Mouse (Mus musculus) erythroid progenitor cell, adult 5-6 weeks (primary cell): ENCODE data around the gene Dda1. TPM values are rescaled to one million over a fixed set of nuclear protein-coding genes. Genes with fewer than 3 reads are reported as not detected.
"Not testable (repeated sequence)": the region's sequence is repeated elsewhere in the genome, so short reads cannot be mapped to it uniquely, and the experiment has no call there.

Experiments
- ATAC-seq: replicated peaks from 2 replicates; pipeline ENCODE4 v1.8.0; 2016; ENCODE audit warnings: moderate number of reproducible peaks, mild to moderate bottlenecking, moderate TSS enrichment, inconsistent platforms; ENCODE audit not compliant: poor library complexity, low FRiP score, severe bottlenecking
- total RNA-seq, 2 experiments: library from RNA; stranded (forward) in 1 of 2; stranded (reverse) in 1 of 2; fragments of 150-400 nt in 1 of 2; fragments of 186-747, 209-891 nt in 1 of 2; gene quantifications; 2 replicates each; pipeline versions ENCODE4 v1.2.3 to v1.2.4; 2015 to 2017; ENCODE audit warnings: low replicate concordance in 2 of 2

Gene Dda1
- total RNA-seq, 2 experiments from 2014 or later = 17.8 to 23.9 TPM

DNA sequence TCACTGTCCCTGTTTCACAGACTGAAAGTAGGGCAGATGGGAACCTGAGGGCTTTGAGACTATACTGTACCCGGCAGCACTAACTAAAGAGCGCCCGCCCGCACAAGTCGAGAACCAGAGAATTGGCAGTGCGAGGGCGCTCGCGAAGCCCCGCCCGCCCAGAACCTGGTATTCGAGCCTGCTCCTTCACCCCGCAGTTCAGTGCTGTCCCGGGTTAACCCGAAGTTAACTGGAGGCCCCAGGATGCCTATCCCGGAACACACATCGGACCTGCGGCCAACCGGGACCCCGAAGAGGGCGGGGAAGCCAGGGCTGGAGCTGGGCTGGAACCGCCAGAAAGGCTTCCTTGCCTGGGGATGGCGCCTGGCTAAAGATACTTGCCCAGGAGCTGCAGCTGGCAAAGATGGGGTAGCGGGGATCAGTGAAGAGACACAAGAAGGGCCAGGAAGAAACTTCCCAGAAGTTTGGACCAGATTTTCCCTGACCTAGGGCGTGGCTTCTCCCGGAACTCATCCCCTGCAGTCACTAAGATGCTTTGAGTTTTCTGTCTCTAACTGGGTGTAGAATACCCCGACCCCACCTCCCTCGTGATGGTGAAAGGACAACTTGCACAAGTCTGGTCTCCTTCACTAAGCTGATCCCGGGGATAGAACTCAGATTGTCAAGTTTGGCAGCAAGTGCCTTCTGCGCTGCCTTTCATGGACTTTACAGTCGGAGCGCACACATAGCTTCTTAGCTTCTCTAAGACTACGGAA, 18.9 kb downstream of the Dda1 start, which contains the start of gene Gtpbp3:
Gene Gtpbp3, plus strand, starts transcription at position 413 of the 755 bp plus-strand sequence.
- ATAC-seq = peak; percentile 60

DNA sequence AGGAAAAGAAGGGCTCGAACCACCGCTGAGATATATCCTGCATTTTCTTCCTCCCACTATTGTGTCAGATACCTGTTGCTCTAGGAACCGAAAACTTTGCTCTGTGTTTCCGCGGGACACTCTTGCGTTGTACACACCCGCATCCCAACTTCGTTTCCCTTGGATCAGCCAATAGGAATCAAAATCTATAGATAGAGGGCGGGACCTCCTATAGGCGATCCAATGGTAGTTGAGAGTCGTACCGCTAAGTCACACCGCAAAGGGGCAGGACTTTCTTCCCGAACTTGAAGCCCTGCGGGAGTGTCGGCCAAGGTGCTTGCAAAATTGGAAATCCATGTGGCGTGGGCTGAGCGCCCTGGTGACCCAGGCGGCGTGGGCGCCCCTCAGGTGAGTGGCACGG, 19.5 kb downstream of the Dda1 start:
- ATAC-seq = peak; percentile 90

GRCm38 (mm10) chr8:71495039-71495438, 26.0 kb downstream of the Dda1 start:
- ATAC-seq = peak; percentile 75

DNA sequence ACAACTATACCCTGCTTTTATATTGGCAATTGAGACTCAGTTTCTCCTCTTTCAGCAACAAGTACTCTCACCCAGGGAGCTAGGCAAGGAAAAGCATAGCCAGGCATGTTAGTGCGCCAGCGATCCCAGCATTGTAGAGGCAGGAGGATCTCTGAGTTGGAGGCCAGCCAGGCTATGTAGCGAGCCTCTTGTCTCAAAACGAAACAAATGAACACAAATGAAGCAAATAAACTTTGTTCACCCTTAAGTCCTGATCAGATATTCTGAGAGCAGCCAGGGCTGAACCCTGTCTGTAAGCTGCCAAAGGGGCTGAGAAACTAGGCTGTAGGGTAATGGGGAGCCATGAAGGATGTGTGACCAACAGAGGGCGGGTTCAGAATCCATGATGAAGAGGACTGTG, 26.8 kb downstream of the Dda1 start:
- no peak for ATAC-seq

- ATAC-seq = no peak
Observed at GRCm38 (mm10) chr8:71496481-71496880, 27.5 kb downstream of the Dda1 start.

DNA sequence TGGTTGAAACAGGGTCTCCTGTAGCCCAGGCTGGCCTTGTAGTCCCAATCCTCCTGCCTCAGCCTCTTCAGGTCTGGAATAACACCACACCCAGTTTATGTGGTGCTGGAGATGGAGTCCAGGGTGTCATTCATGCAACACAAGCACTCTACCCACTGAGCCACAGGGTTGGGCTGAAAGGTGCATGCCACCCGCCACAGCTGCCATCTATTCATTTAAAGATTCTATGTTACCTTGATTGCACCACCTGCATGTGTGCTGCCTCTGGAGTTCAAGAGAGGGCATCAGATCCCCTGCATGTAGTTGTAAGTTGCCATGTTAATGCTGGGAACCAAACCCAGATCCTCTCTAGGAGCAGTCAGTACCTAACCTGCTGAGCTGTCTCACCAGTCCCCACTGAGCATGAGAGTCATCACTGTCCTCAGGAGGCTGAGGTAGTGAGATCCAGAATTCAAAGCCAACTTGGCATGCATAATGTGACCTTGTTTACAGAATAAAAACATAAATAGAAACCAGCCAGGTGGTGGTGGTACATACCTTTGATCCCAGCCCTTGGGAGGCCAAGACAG, 28.2 kb downstream of the Dda1 start:
- no peak for ATAC-seq

- ATAC-seq = no peak
Observed at GRCm38 (mm10) chr8:71497881-71498501, 29.0 kb downstream of the Dda1 start.

DNA sequence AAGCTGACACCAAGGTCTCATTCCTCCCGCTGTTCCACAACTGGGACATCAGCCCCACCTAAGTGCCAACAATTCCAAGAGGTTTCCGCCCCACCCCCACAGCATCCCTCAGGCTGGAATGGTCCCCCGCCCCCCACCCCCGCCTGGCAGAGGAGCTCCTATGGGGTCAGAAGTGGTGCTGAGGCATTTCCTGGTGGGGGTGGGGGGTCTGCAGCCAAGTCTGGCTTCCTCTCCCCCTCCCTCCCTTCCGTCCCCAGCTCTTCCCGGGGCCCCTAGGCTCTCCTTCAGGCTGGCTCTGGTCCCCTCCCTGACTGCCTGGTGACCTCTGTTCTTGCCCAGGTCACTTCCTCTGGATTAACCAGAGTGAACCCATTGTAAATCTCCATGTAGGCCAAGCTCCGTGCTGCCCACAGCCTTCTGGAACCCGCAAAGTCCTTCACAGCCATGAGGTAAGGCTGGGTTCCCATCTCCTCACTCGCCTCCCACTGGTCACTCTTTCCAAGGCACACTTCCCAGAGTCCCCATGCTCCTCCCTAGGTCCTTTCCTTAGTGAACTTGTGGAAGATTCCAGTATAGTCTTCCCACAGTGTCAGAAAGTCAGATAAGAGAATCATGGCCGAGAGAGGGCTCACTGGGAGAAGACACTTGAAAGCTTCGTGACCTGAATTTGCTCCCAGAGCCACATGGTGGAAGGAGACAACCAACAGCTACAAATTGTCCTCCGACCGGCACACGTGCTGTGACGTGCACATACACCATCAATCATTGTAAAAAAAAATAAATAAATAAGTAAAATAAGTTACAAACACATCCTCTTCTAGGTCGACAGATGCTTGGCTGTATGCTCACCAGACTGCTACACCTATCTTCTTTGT, 30.1 kb downstream of the Dda1 start:
- ATAC-seq = no peak

- no peak for ATAC-seq
Observed at GRCm38 (mm10) chr8:71504349-71504748, 35.4 kb downstream of the Dda1 start.

DNA sequence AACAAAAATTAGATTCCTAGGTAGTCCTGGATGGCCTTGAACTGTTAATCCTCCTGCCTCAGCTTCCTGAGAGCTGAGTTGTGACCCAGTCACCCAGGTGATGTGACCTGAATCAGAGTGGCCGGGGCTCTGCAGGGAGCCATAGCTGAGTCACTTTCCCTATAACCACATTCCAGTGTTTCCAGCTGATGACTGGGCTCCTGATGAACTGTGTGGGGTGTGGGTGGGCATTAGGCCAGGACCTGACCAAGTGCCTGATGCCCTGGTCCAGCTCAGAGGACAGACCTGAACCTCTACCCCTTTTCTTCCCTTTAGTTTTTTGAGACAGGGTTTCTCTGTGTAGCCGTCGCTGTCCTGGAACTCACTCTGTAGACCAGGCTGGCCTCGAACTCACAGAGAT, 36.3 kb downstream of the Dda1 start:
- ATAC-seq = no peak

- no peak for ATAC-seq
Observed at GRCm38 (mm10) chr8:71505979-71506378, 37.0 kb downstream of the Dda1 start.

DNA sequence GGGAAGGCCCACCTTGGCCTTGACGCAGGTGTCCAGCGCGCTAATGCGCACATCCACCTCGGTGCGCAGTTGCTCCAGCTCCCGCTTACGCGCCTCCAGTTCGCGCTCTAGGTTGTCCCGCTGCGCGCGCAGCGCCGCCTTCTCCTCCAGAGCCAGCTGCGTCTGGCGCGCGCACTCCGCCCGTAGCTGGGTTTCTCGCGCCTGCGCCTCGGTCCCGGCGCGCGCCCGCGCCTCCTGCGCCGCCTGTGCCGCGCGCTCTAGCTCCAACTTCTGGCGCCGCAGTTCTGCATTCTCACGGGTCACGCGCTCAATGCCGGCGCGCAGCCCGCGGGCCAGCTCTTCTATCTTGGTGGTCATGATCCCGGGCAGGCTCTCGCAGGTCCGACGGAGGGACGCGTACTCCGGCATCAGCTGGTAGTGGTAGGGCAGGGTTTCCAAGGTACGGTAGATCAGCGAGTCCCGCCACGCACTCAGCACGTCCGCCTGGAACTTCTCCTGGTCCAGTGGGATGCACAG, 38.6 kb downstream of the Dda1 start:
- no peak for ATAC-seq

DNA sequence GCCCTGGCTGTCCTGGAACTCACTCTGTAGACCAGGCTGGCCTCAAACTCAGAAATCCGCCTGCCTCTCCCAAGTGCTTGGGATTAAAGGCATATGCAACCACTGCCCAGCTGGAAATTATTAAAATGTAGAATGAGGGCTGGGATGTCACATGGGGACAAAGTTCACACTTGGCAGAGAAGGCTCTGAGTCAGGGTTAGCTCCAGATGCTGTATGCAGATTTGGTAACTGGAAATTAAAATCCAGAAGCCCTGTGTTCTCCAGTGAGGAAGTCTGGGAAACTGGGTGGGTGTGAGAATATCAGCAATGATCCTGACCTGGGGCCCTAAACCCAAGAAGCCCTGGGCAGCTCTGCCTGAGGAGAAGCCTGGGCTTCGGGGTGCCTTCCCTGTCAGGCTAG, 40.3 kb downstream of the Dda1 start:
- ATAC-seq = no peak

DNA sequence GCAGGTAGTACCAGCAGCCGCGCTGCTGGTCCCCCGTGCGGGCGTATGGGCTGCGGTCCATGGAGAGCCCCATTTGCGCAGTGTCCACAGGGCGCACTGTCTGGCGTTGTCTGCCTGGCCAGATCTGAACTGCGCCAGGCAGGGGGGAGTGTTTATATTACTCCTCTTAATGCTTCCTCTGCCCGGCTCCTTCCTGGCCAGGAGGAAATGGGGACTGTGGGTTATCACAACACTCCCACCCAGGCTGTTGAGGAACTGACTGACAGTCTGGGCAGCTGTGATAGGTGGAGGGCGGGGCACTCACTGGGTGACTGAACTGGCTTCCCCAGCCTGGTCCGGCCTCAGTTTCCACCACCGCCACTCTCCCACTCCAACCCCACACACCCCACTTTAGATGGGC, 42.6 kb downstream of the Dda1 start, which contains the start of gene Plvap:
Gene Plvap, minus strand, starts transcription at position 109 of the 400 bp plus-strand sequence.
- ATAC-seq = peak; percentile 68; the same call in 1 of the 2 replicates

DNA sequence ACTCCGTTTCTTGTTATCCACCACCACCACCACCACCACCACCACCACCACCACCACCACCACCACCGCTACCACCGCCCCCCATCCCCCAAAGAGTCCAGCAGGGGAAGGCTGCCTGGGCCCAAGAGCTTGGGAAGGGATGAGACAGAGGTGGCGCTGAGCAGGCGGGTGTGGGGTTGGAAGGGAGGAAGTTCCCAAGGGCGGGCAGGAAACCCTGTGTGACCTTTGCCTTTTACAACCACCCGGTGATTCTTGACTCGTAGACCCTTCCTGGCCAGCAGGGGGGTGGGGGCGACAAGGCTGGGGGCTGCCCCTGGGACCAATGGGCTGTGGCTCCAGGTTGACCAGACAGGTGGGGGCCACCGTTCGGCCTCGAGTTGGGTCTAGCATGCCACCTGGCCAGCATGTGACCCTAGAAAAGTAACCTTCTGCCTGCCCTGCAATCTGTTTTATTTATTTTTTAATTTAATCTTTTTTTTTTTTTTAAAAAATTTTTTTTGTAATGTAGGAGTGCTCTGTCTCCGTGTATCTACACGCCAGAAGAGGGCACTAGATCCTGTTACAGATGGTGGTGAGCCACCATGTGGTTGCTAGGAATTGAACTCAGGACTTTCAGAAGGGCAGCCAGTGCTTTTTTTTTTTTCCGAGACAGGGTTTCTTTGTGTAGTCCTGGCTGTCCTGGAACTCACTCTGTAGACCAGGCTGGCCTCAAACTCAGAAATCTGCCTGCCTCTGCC, 44.2 kb downstream of the Dda1 start:
- ATAC-seq = no peak

GRCm38 (mm10) chr8:71515043-71515442, 46.0 kb downstream of the Dda1 start:
- ATAC-seq = no peak

GRCm38 (mm10) chr8:71516786-71517185, 47.8 kb downstream of the Dda1 start:
- no peak for ATAC-seq

GRCm38 (mm10) chr8:71519037-71519825, 50.2 kb downstream of the Dda1 start:
- not testable (repeated sequence) for ATAC-seq
